Mouse (Mus musculus): ENCODE data around the gene Rin3. TPM values are rescaled to one million over a fixed set of nuclear protein-coding genes. Genes with fewer than 3 reads are reported as not detected.

Gene Rin3
- polyA plus RNA-seq, 1 experiment = 102 TPM

GRCm38 (mm10) chr12:102283483-102284266, 827 bp downstream of the Rin3 start:
- Histone ChIP-seq H3K27ac (ENCODE audit: control insufficient read depth, insufficient read depth, low read depth, low read length, poor library complexity) (peak overlapping the region; percentile 95), H3K4me3 (replicated peaks; ENCODE audit: control insufficient read depth, low read depth, low read length) (peak overlapping the region; percentile 97), H3K4me1 (ENCODE audit: control insufficient read depth, insufficient read depth, low read length) (peaks cover 4% of the 10 kb centered on the region)
- TF ChIP-seq CTCF (IDR thresholded peaks at IDR 0.05; ENCODE audit: control insufficient read depth, insufficient read depth, low read length) (no peak), POLR2A (IDR thresholded peaks at IDR 0.05; ENCODE audit: borderline replicate concordance, control insufficient read depth, low read depth, low read length) (no peak)
- whole genome bisulfite sequencing = 14% methylated on average over 23 of the region's 24 CpGs

GRCm38 (mm10) chr12:102284267-102284610, 1.4 kb downstream of the Rin3 start:
- Histone ChIP-seq H3K27ac (ENCODE audit: control insufficient read depth, insufficient read depth, low read depth, low read length, poor library complexity) (no peak overlapping the region), H3K4me3 (replicated peaks; ENCODE audit: control insufficient read depth, low read depth, low read length) (peak overlapping the region; percentile 97), H3K4me1 (ENCODE audit: control insufficient read depth, insufficient read depth, low read length) (peaks cover 4% of the 10 kb centered on the region)
- 42% methylated on average over 9 of the region's 9 CpGs for WGBS
- no peak for TF ChIP-seq POLR2A (IDR thresholded peaks at IDR 0.05; ENCODE audit: borderline replicate concordance, control insufficient read depth, low read depth, low read length)
- TF ChIP-seq CTCF (IDR thresholded peaks at IDR 0.05; ENCODE audit: control insufficient read depth, insufficient read depth, low read length) = no peak

- TF ChIP-seq POLR2A (IDR thresholded peaks at IDR 0.05; ENCODE audit: borderline replicate concordance, control insufficient read depth, low read depth, low read length) = no peak
- no peak for TF ChIP-seq CTCF (IDR thresholded peaks at IDR 0.05; ENCODE audit: control insufficient read depth, insufficient read depth, low read length)
- WGBS = 59% methylated on average over 3 of the region's 3 CpGs
- Histone ChIP-seq H3K4me3 (replicated peaks; ENCODE audit: control insufficient read depth, low read depth, low read length) (peak overlapping the region; percentile 12), H3K27ac (ENCODE audit: control insufficient read depth, insufficient read depth, low read depth, low read length, poor library complexity) (no peak overlapping the region), H3K4me1 (ENCODE audit: control insufficient read depth, insufficient read depth, low read length) (peaks cover 4% of the 10 kb centered on the region)
Observed at GRCm38 (mm10) chr12:102284618-102285159, 1.8 kb downstream of the Rin3 start.

- TF ChIP-seq POLR2A (IDR thresholded peaks at IDR 0.05; ENCODE audit: borderline replicate concordance, control insufficient read depth, low read depth, low read length) (no peak), CTCF (IDR thresholded peaks at IDR 0.05; ENCODE audit: control insufficient read depth, insufficient read depth, low read length) (no peak)
- WGBS = 63% methylated on average over 6 of the region's 6 CpGs
- H3K4me1 ChIP-seq (ENCODE audit: control insufficient read depth, insufficient read depth, low read length) = peaks cover 6% of the 10 kb centered on the region
Observed at GRCm38 (mm10) chr12:102285318-102285717, 2.5 kb downstream of the Rin3 start.

GRCm38 (mm10) chr12:102285779-102286178, 2.9 kb downstream of the Rin3 start:
- Histone ChIP-seq H3K4me1 (ENCODE audit: control insufficient read depth, insufficient read depth, low read length) (peaks cover 8% of the 10 kb centered on the region), H3K4me3 (replicated peaks; ENCODE audit: control insufficient read depth, low read depth, low read length) (no peak overlapping the region), H3K27ac (ENCODE audit: control insufficient read depth, insufficient read depth, low read depth, low read length, poor library complexity) (no peak overlapping the region)
- TF ChIP-seq POLR2A (IDR thresholded peaks at IDR 0.05; ENCODE audit: borderline replicate concordance, control insufficient read depth, low read depth, low read length) (no peak), CTCF (IDR thresholded peaks at IDR 0.05; ENCODE audit: control insufficient read depth, insufficient read depth, low read length) (no peak)
- WGBS = 67% methylated on average over 5 of the region's 5 CpGs

More at GRCm38 (mm10) chr12:102285318-102285717, 2.5 kb downstream of the Rin3 start:
- H3K27ac ChIP-seq (ENCODE audit: control insufficient read depth, insufficient read depth, low read depth, low read length, poor library complexity) = no peak overlapping the region
- H3K4me3 ChIP-seq (replicated peaks; ENCODE audit: control insufficient read depth, low read depth, low read length) = no peak overlapping the region

DNA sequence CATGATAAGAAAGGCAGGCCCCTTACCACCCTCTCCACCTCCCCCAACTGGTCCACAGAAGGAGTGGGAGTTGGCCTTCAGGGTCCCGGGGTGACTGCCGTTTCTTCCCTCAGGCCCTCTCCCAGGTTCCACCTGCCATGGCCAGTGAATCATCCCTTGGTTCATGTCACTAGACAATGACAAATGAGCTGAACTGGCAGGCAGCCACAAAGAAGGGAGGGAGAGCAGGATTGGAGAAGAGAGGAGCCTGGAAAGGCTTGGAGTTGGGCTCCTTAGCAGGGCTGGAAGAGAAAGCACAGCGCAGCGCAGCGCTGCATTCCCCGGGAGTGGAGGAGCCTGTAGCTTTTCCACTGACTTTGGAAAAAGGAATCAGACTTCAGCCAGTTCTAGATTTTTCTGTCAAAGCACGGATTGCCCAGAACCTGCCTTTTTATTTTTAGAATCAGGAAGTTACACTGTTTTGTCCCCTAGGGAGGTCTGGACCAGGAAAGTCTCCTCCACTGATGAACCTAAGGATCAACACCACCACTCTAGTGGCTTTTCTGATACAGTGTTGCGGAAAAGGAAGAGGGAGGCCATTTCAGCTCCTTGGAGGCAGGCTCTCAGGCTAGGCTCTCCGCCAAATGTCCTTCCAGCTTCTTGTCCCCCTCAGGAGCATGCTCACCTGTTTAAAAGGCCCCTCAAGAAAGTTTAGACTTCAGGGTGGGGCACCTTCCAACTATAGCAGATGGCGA, 4.0 kb downstream of the Rin3 start:
- WGBS = 66% methylated on average over 10 of the region's 10 CpGs
- H3K4me1 ChIP-seq (ENCODE audit: control insufficient read depth, insufficient read depth, low read length) = peaks cover 11% of the 10 kb centered on the region
- H3K4me3 ChIP-seq (replicated peaks; ENCODE audit: control insufficient read depth, low read depth, low read length) = no peak overlapping the region
- TF ChIP-seq CTCF (IDR thresholded peaks at IDR 0.05; ENCODE audit: control insufficient read depth, insufficient read depth, low read length) (no peak), POLR2A (IDR thresholded peaks at IDR 0.05; ENCODE audit: borderline replicate concordance, control insufficient read depth, low read depth, low read length) (no peak)
- H3K27ac ChIP-seq (ENCODE audit: control insufficient read depth, insufficient read depth, low read depth, low read length, poor library complexity) = no peak overlapping the region; the same call in 1 of the 2 replicates

DNA sequence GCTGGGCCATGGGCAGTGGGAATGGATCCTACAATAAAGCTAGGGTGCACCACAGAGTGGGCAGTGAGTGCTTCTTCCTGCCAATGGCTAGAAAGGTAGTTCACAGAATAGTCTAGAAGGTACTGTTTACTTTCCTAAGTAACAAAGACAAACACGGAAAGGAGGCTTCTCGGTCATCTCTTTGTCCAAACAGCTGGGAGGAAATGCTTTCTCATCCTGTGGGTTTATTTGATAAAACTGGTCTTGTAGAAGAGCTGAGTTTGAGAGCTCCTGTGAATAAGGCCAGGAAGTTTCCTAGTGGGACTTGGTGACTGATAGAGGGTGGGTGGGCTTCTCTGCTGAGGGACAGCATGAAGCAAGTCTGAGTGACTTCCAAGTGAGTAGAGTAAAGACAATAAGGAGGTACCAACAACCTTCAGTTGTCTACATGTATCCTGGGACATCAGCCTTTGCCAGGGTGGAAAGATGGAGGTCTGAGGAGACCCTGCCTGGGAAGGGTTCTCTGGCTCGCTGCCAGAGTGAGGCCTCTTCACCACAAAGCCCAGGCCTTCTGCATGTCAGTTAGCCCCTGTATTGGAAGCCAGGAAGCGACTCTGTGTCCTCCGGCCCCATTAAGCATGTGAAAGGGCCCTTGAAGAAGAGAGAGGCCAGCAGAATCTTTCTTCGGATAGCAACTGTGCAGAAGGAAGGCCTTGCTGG, 5.2 kb downstream of the Rin3 start:
- TF ChIP-seq POLR2A (IDR thresholded peaks at IDR 0.05; ENCODE audit: borderline replicate concordance, control insufficient read depth, low read depth, low read length) = no peak
- no peak for TF ChIP-seq CTCF (IDR thresholded peaks at IDR 0.05; ENCODE audit: control insufficient read depth, insufficient read depth, low read length)
- Histone ChIP-seq H3K27ac (ENCODE audit: control insufficient read depth, insufficient read depth, low read depth, low read length, poor library complexity) (no peak overlapping the region), H3K4me3 (replicated peaks; ENCODE audit: control insufficient read depth, low read depth, low read length) (no peak overlapping the region), H3K4me1 (ENCODE audit: control insufficient read depth, insufficient read depth, low read length) (peaks cover 21% of the 10 kb centered on the region)
- 47% methylated on average over 6 of the region's 6 CpGs for WGBS

DNA sequence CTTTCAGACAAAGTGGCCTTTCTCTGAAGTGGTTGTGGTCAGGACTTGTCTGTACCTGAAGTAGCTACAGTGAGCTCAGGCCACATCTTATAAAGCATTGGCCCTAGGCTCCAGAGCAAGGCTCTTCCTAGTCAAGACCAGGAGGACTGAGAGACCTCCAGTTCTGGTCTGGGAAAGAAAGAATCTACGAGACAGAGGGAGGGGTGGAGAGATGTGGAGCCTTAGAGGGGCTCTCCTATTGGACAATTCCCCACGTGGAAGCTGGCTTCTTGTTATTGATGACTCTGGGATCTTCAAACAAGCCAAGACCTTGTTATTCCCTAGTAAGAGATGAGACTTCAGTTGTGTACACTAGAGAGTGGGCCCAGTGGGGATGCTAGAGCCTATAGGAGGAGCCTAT, 6.0 kb downstream of the Rin3 start:
- Histone ChIP-seq H3K27ac (ENCODE audit: control insufficient read depth, insufficient read depth, low read depth, low read length, poor library complexity) (no peak overlapping the region), H3K4me1 (ENCODE audit: control insufficient read depth, insufficient read depth, low read length) (peaks cover 21% of the 10 kb centered on the region), H3K4me3 (replicated peaks; ENCODE audit: control insufficient read depth, low read depth, low read length) (no peak overlapping the region)
- WGBS = 64% methylated on average over 2 of the region's 2 CpGs
- no peak for TF ChIP-seq POLR2A (IDR thresholded peaks at IDR 0.05; ENCODE audit: borderline replicate concordance, control insufficient read depth, low read depth, low read length)
- TF ChIP-seq CTCF (IDR thresholded peaks at IDR 0.05; ENCODE audit: control insufficient read depth, insufficient read depth, low read length) = no peak
